Mouse (Mus musculus): ENCODE measurements around the gene Hoxa7. TPM values are rescaled to one million over a fixed set of nuclear protein-coding genes. Genes with fewer than 3 reads are reported as not detected.

The Hoxa7 gene
- polyA plus RNA-seq, 1 experiment: 1.4 TPM

- no peak for TF ChIP-seq CTCF (IDR thresholded peaks at IDR 0.05; ENCODE audit: low read depth, low read length)
- TF ChIP-seq POLR2A (IDR thresholded peaks at IDR 0.05; ENCODE audit: insufficient read depth, low read length): no peak
- no peak for TF ChIP-seq EP300 (IDR thresholded peaks at IDR 0.05; ENCODE audit: insufficient read depth, low read depth, low read length)
- H3K36me3 ChIP-seq (ENCODE audit: control insufficient read depth, insufficient read depth, low read length, poor library complexity, severe bottlenecking): no peaks in the 10 kb centered on the region
- H3K9ac ChIP-seq (ENCODE audit: low read depth, poor library complexity, severe bottlenecking): peak overlapping the region; percentile 23
- peak overlapping the region; percentile 72 for H3K4me3 ChIP-seq (ENCODE audit: low read depth, low read length)
- H3K27ac ChIP-seq (ENCODE audit: insufficient read depth, low read length): no peak overlapping the region
- peaks cover 61% of the 10 kb centered on the region for H3K27me3 ChIP-seq (ENCODE audit: control insufficient read depth, insufficient read depth, low read length, poor library complexity, severe bottlenecking)
- no peaks in the 10 kb centered on the region for H3K4me1 ChIP-seq (ENCODE audit: control insufficient read depth, insufficient read depth, low read length)
- H3K9me3 ChIP-seq (replicated peaks; ENCODE audit: control insufficient read depth, insufficient read depth, low read length, poor library complexity, severe bottlenecking): no peaks in the 10 kb centered on the region
These were observed 766 bp downstream of the Hoxa7 start for GRCm38 (mm10) chr6:52220865-52221310.

GRCm38 (mm10) chr6:52220003-52220864 is 1.4 kb downstream of the Hoxa7 start:
- H3K36me3 ChIP-seq (ENCODE audit: control insufficient read depth, insufficient read depth, low read length, poor library complexity, severe bottlenecking): no peaks in the 10 kb centered on the region
- H3K4me1 ChIP-seq (ENCODE audit: control insufficient read depth, insufficient read depth, low read length): no peaks in the 10 kb centered on the region
- no peak overlapping the region for H3K9ac ChIP-seq (ENCODE audit: low read depth, poor library complexity, severe bottlenecking)
- H3K9me3 ChIP-seq (replicated peaks; ENCODE audit: control insufficient read depth, insufficient read depth, low read length, poor library complexity, severe bottlenecking): no peaks in the 10 kb centered on the region
- H3K27ac ChIP-seq (ENCODE audit: insufficient read depth, low read length): no peak overlapping the region
- peaks cover 58% of the 10 kb centered on the region for H3K27me3 ChIP-seq (ENCODE audit: control insufficient read depth, insufficient read depth, low read length, poor library complexity, severe bottlenecking)
- no peak for TF ChIP-seq POLR2A (IDR thresholded peaks at IDR 0.05; ENCODE audit: insufficient read depth, low read length)
- TF ChIP-seq CTCF (IDR thresholded peaks at IDR 0.05; ENCODE audit: low read depth, low read length): no peak
- no peak for TF ChIP-seq EP300 (IDR thresholded peaks at IDR 0.05; ENCODE audit: insufficient read depth, low read depth, low read length)
- H3K4me3 ChIP-seq (ENCODE audit: low read depth, low read length): no peak overlapping the region

GRCm38 (mm10) chr6:52219234-52219942 is 2.3 kb downstream of the Hoxa7 start:
- no peaks in the 10 kb centered on the region for H3K36me3 ChIP-seq (ENCODE audit: control insufficient read depth, insufficient read depth, low read length, poor library complexity, severe bottlenecking)
- no peaks in the 10 kb centered on the region for H3K4me1 ChIP-seq (ENCODE audit: control insufficient read depth, insufficient read depth, low read length)
- H3K27ac ChIP-seq (ENCODE audit: insufficient read depth, low read length): no peak overlapping the region
- H3K4me3 ChIP-seq (ENCODE audit: low read depth, low read length): no peak overlapping the region
- TF ChIP-seq POLR2A (IDR thresholded peaks at IDR 0.05; ENCODE audit: insufficient read depth, low read length) (no peak), CTCF (IDR thresholded peaks at IDR 0.05; ENCODE audit: low read depth, low read length) (no peak), EP300 (IDR thresholded peaks at IDR 0.05; ENCODE audit: insufficient read depth, low read depth, low read length) (no peak)
- no peak overlapping the region for H3K9ac ChIP-seq (ENCODE audit: low read depth, poor library complexity, severe bottlenecking)
- H3K9me3 ChIP-seq (replicated peaks; ENCODE audit: control insufficient read depth, insufficient read depth, low read length, poor library complexity, severe bottlenecking): no peaks in the 10 kb centered on the region
- peaks cover 58% of the 10 kb centered on the region for H3K27me3 ChIP-seq (ENCODE audit: control insufficient read depth, insufficient read depth, low read length, poor library complexity, severe bottlenecking)

GRCm38 (mm10) chr6:52218643-52219215 is 2.9 kb downstream of the Hoxa7 start:
- H3K4me3 ChIP-seq (ENCODE audit: low read depth, low read length): no peak overlapping the region
- H3K9ac ChIP-seq (ENCODE audit: low read depth, poor library complexity, severe bottlenecking): no peak overlapping the region
- no peaks in the 10 kb centered on the region for H3K4me1 ChIP-seq (ENCODE audit: control insufficient read depth, insufficient read depth, low read length)
- no peaks in the 10 kb centered on the region for H3K36me3 ChIP-seq (ENCODE audit: control insufficient read depth, insufficient read depth, low read length, poor library complexity, severe bottlenecking)
- H3K9me3 ChIP-seq (replicated peaks; ENCODE audit: control insufficient read depth, insufficient read depth, low read length, poor library complexity, severe bottlenecking): no peaks in the 10 kb centered on the region
- no peak overlapping the region for H3K27ac ChIP-seq (ENCODE audit: insufficient read depth, low read length)
- no peak for TF ChIP-seq EP300 (IDR thresholded peaks at IDR 0.05; ENCODE audit: insufficient read depth, low read depth, low read length)
- no peak for TF ChIP-seq CTCF (IDR thresholded peaks at IDR 0.05; ENCODE audit: low read depth, low read length)
- no peak for TF ChIP-seq POLR2A (IDR thresholded peaks at IDR 0.05; ENCODE audit: insufficient read depth, low read length)
- peaks cover 53% of the 10 kb centered on the region for H3K27me3 ChIP-seq (ENCODE audit: control insufficient read depth, insufficient read depth, low read length, poor library complexity, severe bottlenecking)

- Histone ChIP-seq H3K4me3 (ENCODE audit: low read depth, low read length) (peak overlapping the region; percentile 28), H3K27ac (ENCODE audit: insufficient read depth, low read length) (no peak overlapping the region), H3K9ac (ENCODE audit: low read depth, poor library complexity, severe bottlenecking) (peak overlapping the region; percentile 34; the same call in 1 of the 2 replicates), H3K9me3 (replicated peaks; ENCODE audit: control insufficient read depth, insufficient read depth, low read length, poor library complexity, severe bottlenecking) (no peaks in the 10 kb centered on the region), H3K4me1 (ENCODE audit: control insufficient read depth, insufficient read depth, low read length) (no peaks in the 10 kb centered on the region), H3K27me3 (ENCODE audit: control insufficient read depth, insufficient read depth, low read length, poor library complexity, severe bottlenecking) (peaks cover 59% of the 10 kb centered on the region), H3K36me3 (ENCODE audit: control insufficient read depth, insufficient read depth, low read length, poor library complexity, severe bottlenecking) (no peaks in the 10 kb centered on the region)
- TF ChIP-seq EP300 (IDR thresholded peaks at IDR 0.05; ENCODE audit: insufficient read depth, low read depth, low read length) (no peak), CTCF (IDR thresholded peaks at IDR 0.05; ENCODE audit: low read depth, low read length) (no peak), POLR2A (IDR thresholded peaks at IDR 0.05; ENCODE audit: insufficient read depth, low read length) (no peak)
These were observed 3.6 kb downstream of the Hoxa7 start for GRCm38 (mm10) chr6:52217895-52218642.
